Mouse (Mus musculus) cortical plate, adult 2 months (tissue): ENCODE measurements at regions not wholly inside any gene's neighbourhood (a gene's known extent, or its start where the extent isn't known, plus 50 kb on each side); places are given as distances from the start of the nearest gene placed in this dataset.
"Not testable (repeated sequence)": the region's sequence is repeated elsewhere in the genome, so short reads cannot be mapped to it uniquely, and the experiment has no call there.

Experiments used
- H3K27ac ChIP-seq: fragments of 200-500 bp; 2 replicates; pipeline ENCODE4 v1.5.1; 2012; ENCODE audit warnings: low read length, control low read depth, inconsistent platforms; ENCODE audit not compliant: insufficient read depth
- H3K4me1 ChIP-seq: fragments of 200-500 bp; 2 replicates; pipeline ENCODE4 v1.6.1; 2011; ENCODE audit warnings: low read length; ENCODE audit not compliant: control insufficient read depth, insufficient read depth
- H3K4me3 ChIP-seq: fragments of 200-500 bp; 2 replicates; pipeline ENCODE4 v1.5.1; 2011; ENCODE audit warnings: mild to moderate bottlenecking, low read length, control low read depth; ENCODE audit not compliant: insufficient read depth
- CTCF ChIP-seq: fragments of 200-500 bp; IDR thresholded peaks from 2 replicates; pipeline ENCODE4 v1.5.1; 2011; ENCODE audit warnings: mild to moderate bottlenecking, control low read depth, low read length; ENCODE audit not compliant: insufficient read depth; ENCODE audit errors: extremely low read depth
- POLR2A ChIP-seq: fragments of 200-500 bp; IDR thresholded peaks from 2 replicates; pipeline ENCODE4 v1.6.1; 2011; ENCODE audit warnings: mild to moderate bottlenecking, low read length, control low read depth; ENCODE audit not compliant: insufficient read depth; ENCODE audit errors: extremely low read depth

DNA sequence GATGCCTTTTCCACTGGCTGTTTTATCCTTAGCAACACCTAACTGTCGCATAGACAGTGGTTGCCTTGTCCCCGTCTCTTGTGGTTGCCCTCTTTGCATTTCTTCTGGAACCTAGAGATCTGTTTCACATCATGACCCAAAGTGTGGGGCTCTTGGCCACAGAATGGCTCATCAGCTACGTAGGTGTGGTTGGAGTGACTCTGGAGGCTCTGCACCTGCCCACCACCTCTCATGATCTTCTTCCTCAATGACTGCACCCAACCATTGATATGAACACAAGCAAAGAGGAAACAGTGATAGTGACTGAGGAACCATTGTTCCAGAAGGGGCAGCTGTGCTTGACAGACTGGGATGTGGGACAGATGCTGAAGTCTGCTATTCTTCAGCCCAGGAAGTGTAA is 167.8 kb upstream of the Rapgef5 start:
- Histone ChIP-seq H3K4me1 (peaks cover 7% of the 10 kb centered on the region), H3K4me3 (no peak overlapping the region), H3K27ac (no peak overlapping the region)
- no peak for TF ChIP-seq CTCF

DNA sequence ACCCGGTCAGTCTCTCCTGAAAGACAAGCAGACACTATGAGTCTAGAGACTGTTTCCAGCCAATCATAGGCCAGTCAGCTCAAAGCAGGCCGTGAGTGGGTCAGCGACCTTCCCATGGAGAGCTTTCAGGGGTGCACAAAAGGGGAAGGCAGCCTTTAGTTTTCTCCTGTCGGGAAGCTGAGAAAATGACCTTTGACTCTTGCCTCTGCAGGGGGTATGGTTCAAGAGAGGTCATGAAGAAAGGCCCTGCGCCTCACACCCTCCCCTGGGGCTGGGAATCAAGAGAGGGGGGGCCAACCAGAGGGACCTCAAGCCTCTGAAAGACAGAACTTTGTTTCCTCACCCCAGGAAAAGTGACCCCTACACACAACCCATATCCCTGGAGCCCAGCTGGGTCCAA is 164.4 kb upstream of the Rapgef5 start:
- no peaks in the 10 kb centered on the region for H3K4me1 ChIP-seq
- no peak overlapping the region for H3K4me3 ChIP-seq
- no peak overlapping the region for H3K27ac ChIP-seq
- TF ChIP-seq POLR2A (no peak), CTCF (no peak)

DNA sequence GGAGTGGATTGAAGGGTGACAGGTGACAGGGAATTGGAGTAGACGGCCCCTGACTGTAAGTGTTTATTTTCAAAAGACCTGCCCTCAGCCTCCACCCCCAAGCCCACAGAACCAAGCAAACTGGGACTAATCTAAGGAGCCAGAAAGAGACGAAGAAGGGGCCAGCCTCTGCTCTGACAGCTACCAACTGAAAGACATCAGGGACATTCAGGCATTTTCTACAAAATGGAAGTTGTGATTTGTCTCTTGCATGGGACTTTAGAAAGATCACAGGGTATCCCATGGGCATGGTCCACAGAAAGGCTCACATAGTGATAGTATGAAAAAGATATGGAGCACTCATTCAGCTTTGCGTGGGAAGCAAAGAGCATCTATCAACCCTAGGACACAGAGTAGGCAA is 163.8 kb upstream of the Rapgef5 start:
- TF ChIP-seq POLR2A (no peak), CTCF (no peak)
- H3K4me3 ChIP-seq = no peak overlapping the region
- no peaks in the 10 kb centered on the region for H3K4me1 ChIP-seq
- no peak overlapping the region for H3K27ac ChIP-seq

- Histone ChIP-seq H3K4me3 (no peak overlapping the region), H3K27ac (no peak overlapping the region), H3K4me1 (no peaks in the 10 kb centered on the region)
- peak; percentile 72 for TF ChIP-seq CTCF
- TF ChIP-seq POLR2A = no peak
These were observed 163.3 kb upstream of the Rapgef5 start for GRCm38 (mm10) chr12:117352938-117353337.

DNA sequence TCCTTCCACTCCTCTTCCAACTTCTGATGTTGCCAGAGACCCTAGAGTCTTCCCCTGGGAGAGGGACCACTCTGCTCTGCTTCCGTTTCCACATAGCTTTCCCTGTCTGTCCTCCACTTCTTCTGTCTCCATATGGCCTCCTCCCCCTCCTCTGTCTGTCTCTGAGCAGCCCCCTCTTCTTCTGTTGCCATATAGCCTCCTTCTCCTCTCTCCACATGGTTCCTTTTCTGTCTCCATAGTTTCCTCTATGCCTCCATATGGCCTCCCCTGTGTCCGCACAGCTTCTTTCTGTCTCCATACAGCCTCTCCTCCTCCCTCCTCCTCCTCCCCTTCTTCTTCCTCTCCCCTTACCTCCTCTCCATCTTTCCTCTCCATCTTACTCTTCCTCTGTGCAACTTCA is 158.5 kb upstream of the Rapgef5 start:
- Histone ChIP-seq H3K27ac (no peak overlapping the region), H3K4me3 (no peak overlapping the region), H3K4me1 (no peaks in the 10 kb centered on the region)
- no peak for TF ChIP-seq POLR2A

GRCm38 (mm10) chr12:117358891-117359290 is 157.4 kb upstream of the Rapgef5 start:
- no peak for TF ChIP-seq CTCF
- TF ChIP-seq POLR2A = no peak
- H3K4me1 ChIP-seq = no peaks in the 10 kb centered on the region
- H3K27ac ChIP-seq = no peak overlapping the region
- no peak overlapping the region for H3K4me3 ChIP-seq

DNA sequence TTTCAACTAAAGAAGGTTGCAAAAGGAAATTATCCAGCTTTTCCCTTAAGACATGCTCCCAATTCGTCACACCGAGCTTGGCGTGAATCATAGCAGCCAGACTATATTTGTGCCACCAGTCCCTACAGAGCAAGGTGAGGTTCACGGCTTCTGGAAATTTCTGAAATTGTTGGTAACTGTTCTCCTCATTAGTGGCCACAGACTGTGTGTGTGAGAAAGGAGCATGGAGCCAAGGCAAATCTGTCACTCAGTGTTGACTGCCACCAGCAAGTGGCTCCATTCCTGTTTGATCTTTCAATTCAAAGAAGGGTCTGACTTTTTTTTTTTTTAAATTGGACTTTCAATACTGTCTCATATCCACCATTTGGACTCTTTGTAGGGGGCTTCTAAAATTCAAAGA is 156.1 kb upstream of the Rapgef5 start:
- no peak overlapping the region for H3K27ac ChIP-seq
- H3K4me1 ChIP-seq = peaks cover 4% of the 10 kb centered on the region
- TF ChIP-seq POLR2A = no peak
- no peak for TF ChIP-seq CTCF
- H3K4me3 ChIP-seq = no peak overlapping the region

GRCm38 (mm10) chr12:117361826-117362225 is 154.5 kb upstream of the Rapgef5 start:
- no peak for TF ChIP-seq CTCF
- no peak for TF ChIP-seq POLR2A
- no peak overlapping the region for H3K27ac ChIP-seq
- H3K4me1 ChIP-seq = peaks cover 6% of the 10 kb centered on the region
- H3K4me3 ChIP-seq = no peak overlapping the region

DNA sequence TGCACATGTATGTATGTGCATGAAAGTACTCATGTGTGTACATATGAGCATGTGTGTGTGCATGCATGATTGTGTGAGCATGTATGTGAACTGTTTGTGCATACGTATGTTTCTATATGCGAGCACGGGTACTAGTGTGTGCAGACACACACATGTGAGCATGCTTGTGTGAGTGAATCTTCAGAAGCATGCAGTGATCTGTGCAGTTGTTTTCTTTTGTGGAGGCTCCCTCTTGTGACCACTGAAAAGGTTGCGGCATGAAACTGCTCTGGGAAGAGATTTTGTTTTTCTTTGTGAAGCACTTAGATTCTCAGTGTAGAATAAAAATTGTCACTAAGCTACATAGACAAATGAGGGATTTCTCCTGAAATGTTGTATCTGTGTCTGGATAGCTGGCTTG is 152.8 kb upstream of the Rapgef5 start:
- H3K4me1 ChIP-seq, H3K4me3 ChIP-seq, H3K27ac ChIP-seq: not testable (repeated sequence)
- 0 out of 2 replicates have a peak, but pooled peaks have one; percentile 15 for TF ChIP-seq CTCF

DNA sequence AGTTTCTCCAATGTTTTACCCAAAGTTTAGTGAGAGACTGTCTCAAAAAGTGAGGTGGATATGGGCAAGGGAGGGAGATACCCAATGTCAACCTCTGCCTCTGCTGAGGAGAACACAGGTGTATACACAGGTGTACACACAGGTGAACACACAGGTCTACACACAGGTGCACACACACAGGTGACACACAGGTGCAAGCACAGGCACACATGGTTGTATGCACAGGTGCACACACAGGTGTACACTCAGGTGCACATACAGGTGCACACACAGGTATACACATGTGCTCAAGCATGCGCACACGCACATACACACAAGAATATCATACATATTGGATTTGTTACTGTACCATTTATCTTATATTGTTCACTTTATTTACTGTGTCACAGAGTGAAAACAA is 151.1 kb upstream of the Rapgef5 start:
- TF ChIP-seq POLR2A = no peak
- TF ChIP-seq CTCF = no peak
- H3K4me1 ChIP-seq = peaks cover 6% of the 10 kb centered on the region
- no peak overlapping the region for H3K4me3 ChIP-seq
- H3K27ac ChIP-seq = no peak overlapping the region

DNA sequence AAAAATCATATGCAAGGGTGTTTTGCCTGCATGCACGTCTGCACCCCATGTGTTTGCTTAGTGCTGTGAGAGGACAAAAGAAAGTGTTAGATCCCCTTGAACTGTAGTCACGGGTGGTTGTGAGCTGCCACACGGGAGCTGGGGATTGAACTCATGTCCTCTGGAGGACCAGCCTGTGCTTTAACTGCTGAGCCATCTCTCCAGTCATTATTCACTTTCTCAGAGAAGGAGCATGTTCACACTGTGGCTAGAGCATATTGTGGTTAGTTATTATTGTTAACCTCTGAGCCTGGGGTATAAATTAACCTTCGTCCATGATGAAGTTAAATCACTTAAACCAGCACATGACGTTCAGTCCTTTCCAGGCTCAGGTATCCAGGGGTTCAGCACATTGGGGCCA is 150.4 kb upstream of the Rapgef5 start:
- TF ChIP-seq POLR2A (no peak), CTCF (no peak)
- H3K4me3 ChIP-seq = no peak overlapping the region
- H3K27ac ChIP-seq = no peak overlapping the region
- H3K4me1 ChIP-seq = peaks cover 6% of the 10 kb centered on the region
